Mouse (Mus musculus): ENCODE measurements at regions not wholly inside any gene's neighbourhood (a gene's known extent, or its start where the extent isn't known, plus 50 kb on each side); places are given as distances from the start of the nearest gene placed in this dataset.

DNA sequence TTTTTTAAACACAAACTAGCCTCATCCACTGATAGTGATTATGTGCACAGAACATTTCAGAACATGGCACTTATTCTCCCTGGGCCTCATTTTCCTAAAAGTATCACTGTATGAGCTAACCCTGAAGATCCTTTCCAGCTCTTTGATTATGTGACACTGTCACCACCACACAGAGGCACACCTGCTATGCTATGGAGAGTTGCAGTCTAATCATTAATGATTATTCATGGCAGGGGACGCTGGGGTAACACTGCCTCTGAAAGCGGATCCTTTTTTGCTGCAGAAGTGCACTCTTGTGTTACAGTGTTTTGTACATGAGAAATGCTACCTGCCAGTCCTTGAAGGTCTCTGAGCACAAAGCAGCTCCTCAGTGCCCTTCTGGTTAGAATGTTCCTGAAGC, 615.3 kb upstream of the Fbxo33 start:
- DNase-seq: no peak
- intact Hi-C loops (cut with DNase I; ENCODE audit: low total_unique reads): no loop called here

DNA sequence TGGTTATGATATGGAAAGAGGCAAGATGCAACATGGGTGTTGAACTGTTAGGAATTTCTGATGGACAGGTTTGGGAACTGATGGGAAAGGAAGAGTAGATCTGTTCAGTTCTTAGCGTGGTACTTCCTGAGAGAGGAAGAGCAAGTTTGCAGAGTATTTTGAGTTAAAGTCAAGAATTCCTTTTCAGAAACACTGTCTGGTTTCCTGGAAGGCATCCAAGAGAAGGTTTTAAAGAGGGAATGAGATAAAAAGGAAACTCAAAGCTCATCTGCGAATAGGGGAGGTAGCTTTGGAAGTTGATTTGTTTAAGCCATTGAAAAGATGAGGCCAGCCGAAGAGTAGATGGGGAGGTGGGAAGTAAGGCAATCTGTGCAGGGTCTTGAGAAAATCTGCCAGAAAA, 603.4 kb upstream of the Fbxo33 start:
- intact Hi-C loops (cut with DNase I; ENCODE audit: low total_unique reads): no loop called here
- DNase-seq: no peak

DNA sequence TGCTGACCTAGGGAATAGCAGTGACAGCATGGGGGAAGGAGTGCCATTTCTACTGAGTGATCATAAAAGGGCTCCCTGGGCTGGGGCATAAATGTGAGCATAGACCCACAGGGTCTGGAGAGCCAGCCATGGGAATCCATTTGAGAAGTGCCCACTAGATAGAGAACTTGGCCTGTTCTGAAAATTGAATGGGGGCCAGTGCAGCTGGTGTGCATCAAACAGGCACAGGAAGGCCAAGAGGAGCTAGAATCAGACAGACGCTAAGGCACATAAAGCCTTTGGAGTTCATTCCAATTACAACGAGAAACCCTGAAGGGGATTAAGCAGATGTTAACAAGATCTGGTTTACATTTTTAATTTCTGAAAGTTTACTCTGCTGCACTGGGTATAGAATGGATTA, 602.9 kb upstream of the Fbxo33 start:
- intact Hi-C loops (cut with DNase I; ENCODE audit: low total_unique reads): no loop called here
- peak; percentile 5 for DNase-seq

DNA sequence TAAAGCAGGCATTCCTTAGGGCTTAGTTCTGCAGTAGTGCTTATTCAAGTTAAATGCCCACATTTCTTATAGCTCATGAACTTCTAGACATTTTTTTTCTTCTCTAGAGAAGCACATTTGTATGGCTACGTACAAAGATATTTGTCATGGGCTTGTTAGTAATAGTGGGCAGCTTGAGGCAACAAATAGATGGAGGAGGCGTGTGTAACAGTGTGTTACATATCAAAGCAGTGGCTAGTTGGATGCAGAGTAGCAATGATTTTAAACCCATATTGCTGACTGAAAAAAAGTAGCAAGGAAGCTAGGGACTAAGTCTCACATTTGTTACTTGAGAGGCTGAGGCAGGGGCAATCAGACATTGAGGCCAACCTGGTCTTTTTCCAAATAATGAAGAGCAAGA, 602.2 kb upstream of the Fbxo33 start:
- no peak for DNase-seq
- intact Hi-C loops (cut with DNase I; ENCODE audit: low total_unique reads): no loop called here

DNA sequence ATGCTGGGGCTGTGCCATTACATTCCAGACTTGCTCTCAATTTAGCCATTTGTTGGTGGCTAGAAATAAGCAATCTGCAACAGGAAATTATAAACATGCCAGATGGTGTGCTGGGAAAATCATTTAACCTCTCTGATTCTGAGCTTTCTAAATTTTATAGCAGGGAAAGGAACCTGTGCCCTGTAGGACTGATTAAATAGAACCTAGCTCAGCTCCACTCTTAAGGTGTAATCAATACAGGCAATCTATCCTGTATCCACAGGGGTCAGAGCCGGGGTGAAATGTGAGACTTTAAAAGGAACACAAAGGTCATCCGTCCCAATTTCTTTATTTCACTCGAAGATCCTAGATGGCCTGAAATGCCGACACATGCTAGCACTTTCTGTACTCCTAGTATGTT, 596.4 kb upstream of the Fbxo33 start:
- DNase-seq: no peak
- intact Hi-C loops (cut with DNase I; ENCODE audit: low total_unique reads): no loop called here

DNA sequence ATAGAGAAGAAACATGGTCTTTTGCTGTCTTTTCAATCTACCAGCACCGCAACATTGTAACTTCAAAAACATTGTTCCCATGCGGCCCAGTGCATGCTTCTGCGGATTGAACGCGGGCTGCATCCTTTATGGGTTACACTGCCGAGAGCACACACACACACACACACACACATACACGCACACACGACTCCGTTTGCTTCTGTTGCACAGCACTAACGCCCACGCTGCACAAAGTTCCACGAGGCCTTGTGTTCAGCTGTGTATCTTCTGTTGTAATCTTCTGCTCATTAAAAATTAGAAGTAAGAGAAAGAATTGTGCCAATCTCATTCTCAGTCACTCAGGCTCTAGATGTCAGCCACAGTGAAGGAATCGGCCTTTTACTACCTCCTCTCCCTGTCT, 594.8 kb upstream of the Fbxo33 start:
- intact Hi-C loops (cut with DNase I; ENCODE audit: low total_unique reads): no loop called here
- no peak for DNase-seq

DNA sequence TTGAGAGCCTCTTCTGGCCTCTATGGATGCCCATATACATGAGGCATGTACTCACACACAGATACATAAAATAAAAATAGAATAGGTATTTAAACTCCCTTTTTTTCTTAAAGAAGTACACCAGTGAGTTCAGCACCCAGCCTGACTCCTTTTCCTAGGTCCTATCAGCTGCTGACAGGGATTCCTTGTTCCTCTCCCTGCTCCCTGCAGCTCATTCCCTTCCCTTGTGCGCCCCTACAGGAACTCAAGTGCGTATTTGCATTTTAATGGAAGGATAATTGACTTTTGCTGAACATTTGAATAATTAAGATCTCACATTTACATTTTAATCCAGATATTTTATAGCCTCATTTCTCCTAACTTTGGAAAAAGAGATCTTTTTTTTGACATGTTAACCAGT, 589.7 kb upstream of the Fbxo33 start:
- intact Hi-C loops (cut with DNase I; ENCODE audit: low total_unique reads): no loop called here
- DNase-seq: no peak

DNA sequence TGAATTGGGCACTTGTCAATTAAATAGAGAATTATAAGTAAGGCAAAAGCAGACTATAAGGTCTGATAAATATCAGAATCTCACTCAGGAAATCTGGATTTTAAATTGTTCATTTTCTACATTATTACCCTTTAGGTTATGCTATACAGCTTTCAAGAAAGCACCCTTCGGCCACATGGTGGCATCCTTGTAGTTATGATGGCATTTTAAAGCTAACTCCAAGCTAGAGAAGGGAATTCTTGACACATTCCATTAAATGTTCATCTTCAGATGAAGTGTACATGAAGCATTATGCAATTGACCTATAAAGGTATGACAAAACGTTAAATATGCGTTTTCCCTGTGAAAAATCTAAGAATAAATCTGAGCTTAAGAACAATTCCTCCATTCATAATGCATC, 578.5 kb upstream of the Fbxo33 start:
- intact Hi-C loops (cut with DNase I; ENCODE audit: low total_unique reads): no loop called here
- no peak for DNase-seq

DNA sequence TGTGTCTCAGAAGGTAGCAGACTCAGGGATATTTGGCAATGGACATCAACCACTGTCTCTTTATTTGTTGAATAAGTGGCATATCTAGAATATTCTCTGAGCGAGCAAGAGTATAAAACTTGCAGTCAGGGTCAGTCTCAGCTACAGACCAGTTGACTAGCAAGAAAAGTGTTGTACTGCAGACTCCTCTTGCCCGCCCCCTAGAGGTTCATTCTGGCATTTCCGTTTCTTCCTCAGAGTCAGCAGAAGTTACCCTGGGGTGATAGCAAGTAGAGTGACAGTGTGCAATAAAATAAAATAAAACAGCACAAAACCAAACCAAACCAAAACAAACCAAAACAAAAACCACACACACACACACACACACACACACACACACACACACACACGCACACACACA, 571.9 kb upstream of the Fbxo33 start:
- intact Hi-C loops (cut with DNase I; ENCODE audit: low total_unique reads): no loop called here
- no peak for DNase-seq

DNA sequence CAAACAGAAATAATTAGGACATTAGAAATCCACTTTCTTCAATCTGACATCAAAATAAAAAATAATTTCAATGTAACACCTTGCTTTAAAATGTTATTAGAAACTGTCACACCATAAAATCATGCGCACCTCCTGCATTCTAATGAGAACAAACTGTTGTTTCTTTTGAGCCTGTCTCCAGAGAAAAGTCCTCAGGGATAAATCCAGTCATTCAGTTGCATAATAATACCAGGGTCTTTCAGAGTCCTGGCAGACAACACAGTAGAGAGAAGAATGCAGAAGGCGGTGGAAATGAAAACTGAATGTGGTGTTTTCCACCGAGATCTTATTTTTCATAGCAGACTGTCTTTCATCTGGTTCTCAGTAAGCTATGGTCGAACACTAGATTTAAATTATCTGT, 567.3 kb upstream of the Fbxo33 start:
- intact Hi-C loops (cut with DNase I; ENCODE audit: low total_unique reads): no loop called here
- DNase-seq: no peak

DNA sequence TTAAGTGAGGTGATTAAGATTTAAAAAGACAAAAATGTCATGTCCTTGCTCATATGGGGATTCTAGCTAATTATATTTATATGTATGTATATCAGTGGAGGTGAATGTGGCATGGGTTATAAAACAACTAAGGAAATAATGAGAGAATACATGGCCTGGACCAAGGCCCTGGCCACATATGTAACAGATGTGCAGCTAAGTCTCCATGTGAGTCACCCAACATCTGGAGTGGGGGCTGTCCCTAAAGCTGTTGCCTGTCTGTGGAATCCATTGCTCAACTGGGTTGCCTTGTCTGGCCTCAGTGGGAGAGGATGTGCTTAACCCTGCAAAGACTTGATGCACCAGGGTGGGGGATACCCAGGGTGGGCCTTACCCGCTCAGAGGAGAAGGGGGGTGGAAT, 551.5 kb upstream of the Fbxo33 start:
- no peak for DNase-seq
- intact Hi-C loops (cut with DNase I; ENCODE audit: low total_unique reads): no loop called here

DNA sequence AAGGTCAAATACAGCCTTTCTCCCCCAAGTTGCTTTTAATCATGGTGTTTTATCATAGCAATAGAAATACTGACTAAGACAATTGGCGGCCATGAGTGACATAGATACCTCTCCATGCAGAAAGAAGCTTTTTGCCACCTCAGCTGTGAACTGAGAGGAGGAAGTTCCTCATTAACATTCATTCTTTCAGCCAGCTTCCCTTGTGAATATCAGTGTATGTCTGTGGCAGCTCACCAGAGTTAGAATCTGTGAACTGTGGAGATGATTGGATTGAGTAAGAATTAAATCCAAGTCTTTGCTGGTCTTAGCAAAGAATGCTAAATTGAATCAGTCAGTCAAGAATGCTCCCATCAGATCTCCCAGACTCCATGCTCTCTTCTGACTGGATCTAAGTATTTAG, 542.7 kb upstream of the Fbxo33 start:
- intact Hi-C loops (cut with DNase I; ENCODE audit: low total_unique reads): no loop called here
- no peak for DNase-seq

DNA sequence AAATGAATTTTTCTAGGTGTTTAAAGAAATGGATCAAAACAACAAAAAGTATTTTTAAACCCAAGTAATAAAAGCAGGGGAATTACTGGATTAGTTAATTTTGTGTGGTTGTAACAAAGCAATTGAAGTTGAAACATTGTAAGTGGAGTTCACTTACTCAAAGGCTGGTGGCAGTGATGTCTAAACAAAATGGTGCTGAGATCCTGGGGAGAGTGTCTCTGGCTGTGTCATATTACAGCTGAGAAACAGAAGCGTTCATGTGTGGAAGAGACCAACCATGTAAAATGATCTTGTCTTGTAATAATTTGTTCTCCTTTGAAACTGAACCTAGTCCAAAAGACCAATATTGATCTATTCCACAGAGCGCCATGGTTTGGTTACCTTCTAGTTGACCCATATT, 525.2 kb upstream of the Fbxo33 start:
- no peak for DNase-seq
- intact Hi-C loops (cut with DNase I; ENCODE audit: low total_unique reads): no loop called here

DNA sequence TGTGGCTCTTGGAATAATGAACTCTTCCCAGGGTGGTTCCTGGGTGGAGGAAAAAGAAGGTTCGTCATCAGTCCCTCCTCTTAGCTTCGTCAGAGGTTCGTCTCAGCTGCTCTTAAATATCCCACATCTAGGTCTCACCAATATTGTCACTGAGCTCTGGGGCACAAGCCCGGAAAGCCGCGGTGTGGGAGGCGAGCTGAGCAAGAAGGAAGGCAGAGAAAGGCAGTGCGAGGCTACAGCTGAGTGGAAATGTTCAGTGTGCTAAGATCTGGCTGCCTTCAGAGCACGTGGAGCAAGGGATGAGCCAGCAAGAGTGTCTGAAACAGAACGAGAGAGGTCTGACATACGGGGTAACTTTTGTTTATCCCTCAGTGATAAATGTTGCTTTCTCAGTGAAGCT, 523.7 kb upstream of the Fbxo33 start:
- intact Hi-C loops (cut with DNase I; ENCODE audit: low total_unique reads): no loop called here
- DNase-seq: no peak

DNA sequence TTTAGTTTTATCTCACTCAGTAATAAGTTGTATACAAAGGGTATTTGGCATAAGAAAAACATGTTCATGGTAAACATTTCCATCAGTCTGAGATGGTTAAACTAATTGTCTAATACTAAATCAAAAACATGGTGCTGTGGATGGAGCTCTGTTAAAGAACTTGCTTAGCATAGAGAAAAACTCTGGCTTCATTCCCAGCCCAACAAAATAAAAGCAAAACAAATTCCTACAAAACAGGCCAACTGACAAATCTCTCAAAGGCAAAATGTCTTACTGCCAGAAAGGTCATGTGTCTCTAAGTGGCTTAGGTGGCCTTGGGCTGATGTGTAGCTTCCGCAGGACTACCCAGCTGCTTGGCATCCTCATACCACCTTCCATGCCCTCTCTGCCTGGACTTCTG, 505.4 kb upstream of the Fbxo33 start:
- no peak for DNase-seq
- intact Hi-C loops (cut with DNase I; ENCODE audit: low total_unique reads): no loop called here

DNA sequence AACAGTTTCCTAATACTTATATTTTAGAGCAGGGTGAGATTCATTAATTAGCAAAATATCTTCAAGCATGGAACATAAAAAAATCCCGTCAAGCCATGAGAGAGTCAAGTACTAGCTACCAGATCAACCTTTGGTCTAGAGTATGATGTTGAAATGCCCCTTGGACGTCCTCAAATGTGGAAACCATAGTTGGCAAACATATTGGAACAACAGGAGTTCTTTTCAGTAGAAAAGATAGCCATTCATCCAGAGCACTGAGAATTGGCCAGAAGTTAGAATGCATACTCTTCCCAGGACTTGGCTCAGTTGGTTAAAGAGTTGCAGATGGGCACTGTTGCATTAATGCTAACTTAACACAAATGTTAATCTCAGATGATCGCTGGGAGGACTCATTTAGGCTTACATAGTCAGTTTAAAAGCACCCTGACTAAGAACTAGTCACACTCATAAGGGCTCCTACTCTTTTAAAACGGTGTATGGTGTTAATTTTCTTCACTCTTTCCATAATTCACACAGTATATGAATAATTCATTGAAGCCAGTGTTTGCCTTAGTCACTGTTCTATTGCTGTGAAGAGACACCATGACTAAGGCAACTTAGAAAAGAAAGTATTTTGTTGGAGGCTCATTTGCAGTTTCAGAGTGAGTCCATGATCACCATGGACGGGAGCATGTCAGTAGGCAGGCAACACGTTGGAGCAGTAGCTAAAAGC, 503.1 kb upstream of the Fbxo33 start:
- intact Hi-C loops (cut with DNase I; ENCODE audit: low total_unique reads): no loop called here
- no peak for DNase-seq

DNA sequence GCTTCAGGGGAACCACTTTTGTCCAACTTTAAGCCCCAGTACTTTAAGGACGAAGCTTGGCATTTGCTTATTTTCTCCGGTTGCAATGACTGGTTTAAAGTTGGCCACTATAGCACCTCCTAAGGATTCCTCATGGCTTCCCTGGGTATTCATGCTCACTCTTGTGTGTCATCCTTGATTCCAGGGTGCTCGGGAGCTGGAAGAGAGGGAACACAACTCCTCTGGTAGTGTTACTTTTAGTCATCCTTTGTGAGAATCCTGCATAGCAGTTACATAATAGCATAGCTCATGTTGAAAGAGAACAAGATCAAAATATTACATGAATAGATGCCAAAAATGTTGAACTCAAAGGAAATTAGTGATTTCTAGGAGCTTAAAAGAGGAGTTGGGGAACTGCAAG, 493.7 kb upstream of the Fbxo33 start:
- intact Hi-C loops (cut with DNase I; ENCODE audit: low total_unique reads): no loop called here
- no peak for DNase-seq

DNA sequence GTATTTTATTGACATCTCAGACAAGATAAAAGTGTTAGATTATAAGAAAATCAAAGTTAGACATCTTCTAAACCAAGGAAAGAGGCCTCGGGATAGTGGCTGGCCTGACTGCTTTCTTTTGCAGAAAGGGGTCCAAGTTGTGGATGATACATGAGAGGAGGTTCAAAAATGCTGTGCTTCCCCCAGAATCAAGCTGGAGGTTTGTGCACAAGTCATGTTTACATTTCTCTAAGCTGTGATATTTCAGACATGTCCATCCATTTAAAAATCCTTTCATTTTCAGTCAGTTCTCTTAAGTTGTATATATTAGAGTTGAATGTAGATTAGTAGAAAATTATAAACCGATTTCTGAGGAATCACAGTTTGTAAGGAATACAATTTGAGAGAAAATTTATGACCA, 463.7 kb upstream of the Fbxo33 start:
- intact Hi-C loops (cut with DNase I; ENCODE audit: low total_unique reads): no loop called here

DNA sequence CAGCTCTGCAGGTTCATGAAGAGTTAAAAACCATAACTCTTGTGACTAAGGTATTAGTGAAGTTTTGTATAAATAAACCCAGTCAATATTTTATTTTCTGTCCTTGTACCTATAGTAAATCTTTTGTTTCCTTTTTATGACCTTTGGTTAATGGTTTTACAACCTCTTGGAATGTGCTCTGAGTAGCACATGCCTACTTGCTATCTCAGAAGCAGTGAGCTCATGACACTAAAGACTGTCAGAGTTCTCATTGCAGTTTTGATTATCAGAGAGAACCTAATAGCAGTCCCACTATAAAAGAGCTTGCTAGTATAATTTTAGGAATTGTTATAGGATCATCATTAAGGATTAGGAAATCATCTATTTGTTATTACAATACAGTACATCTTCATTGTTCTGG, 443.6 kb upstream of the Fbxo33 start:
- DNase-seq: no peak
- intact Hi-C loops (cut with DNase I; ENCODE audit: low total_unique reads): no loop called here

More for the DNA sequence above, 463.7 kb upstream of the Fbxo33 start:
- DNase-seq: no peak

DNA sequence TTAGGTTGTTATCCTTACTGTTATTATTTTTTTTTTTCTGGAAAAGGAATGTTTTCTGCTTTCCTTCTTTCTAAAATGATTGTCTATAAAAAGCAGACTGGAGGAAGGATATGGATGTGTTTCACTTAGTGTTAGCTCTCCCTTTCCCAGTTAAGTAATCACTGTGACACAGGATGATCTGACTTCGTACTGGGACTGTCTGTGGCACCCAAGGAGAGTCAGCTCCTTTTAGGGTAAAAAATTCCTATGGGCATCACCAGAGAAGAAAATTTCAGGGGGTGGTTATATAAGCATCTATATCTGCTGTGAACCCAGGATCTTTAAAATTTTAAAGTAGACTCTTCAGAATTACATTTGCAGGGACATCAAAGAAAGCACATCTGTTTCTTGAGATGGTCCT, 411.2 kb upstream of the Fbxo33 start:
- DNase-seq: no peak
- intact Hi-C loops (cut with DNase I; ENCODE audit: low total_unique reads): no loop called here

DNA sequence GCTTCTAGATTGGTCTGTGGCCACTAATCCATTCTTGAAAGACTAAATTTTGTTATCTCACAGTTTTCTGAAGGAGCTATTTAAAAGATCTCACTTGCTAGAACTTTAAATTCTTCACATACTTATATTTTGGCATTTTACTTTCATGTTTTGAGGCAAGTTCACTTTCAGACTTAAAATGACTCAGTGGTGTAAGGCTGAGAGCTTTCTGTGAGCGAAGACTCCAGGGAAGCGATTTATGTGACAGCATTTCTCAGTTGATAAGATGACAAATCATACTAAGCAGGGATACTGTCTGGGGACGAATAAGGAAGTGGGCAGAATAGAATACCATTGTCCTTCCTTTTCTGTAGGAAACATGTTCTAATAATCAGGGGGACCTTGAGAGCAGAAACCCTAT, 403.6 kb upstream of the Fbxo33 start:
- no peak for DNase-seq
- intact Hi-C loops (cut with DNase I; ENCODE audit: low total_unique reads): no loop called here

DNA sequence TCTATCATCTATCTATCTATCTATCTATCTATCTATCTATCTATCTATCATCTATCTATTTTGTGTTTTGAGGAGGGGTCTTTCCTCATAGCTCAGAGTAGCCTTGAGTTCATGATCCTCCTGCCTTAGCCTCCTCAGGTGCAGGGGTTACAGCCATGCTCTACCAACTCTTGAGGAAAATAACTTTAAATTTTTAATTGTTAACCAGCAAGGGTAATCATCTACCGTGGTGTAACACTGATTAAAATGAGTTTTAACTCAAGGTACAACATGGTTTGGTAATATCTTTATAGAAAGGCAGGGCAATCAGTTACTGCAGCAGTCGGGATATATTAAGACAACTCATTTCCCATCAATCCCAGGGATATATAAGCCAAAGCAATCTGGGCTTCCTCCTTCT, 401.6 kb upstream of the Fbxo33 start:
- DNase-seq: no peak
- intact Hi-C loops (cut with DNase I; ENCODE audit: low total_unique reads): no loop called here

Measured in gastrocnemius, postnatal 14 days (tissue).